Mouse (Mus musculus): ENCODE results near the gene Dusp10.

Dusp10 gene

DNA sequence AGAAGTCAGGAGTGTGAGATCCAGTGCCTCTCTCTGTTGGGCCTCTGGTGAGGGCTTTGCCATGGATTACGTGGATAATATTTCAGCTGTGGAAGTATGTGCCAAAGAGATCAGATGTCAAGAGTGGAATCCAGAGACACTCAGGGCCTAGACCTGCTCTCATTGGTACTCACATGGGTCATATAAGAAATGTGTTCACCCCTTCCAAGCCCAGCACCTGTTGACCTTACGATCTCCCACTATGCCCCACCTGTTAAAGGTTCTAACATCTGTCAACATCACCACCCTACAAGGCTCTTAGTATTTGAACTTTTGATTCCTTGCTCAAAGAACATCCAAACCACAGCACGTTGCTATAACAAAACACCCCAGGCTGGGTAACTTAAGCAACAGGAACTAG, 46.7 kb downstream of the Dusp10 start:
- DNase-seq = no peak

DNA sequence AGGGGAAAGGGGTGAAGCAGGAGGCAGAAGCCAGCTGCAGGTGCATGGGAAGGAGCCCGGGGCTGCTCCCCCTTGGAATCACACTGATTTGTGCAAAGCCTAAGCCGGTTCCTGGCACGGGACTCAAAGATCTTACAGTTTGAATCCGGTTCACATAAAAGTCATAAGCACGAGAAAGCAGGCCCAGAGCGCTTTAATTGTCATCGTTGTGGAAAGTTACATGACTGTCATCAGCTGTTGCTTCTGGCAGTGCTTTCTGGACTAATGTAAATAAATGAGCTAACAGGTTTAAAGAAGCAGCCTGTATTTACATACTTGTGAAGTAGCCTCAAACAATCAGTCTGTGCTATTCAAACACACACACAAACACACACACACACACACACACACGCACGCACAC, 47.3 kb downstream of the Dusp10 start:
- no peak for DNase-seq

DNA sequence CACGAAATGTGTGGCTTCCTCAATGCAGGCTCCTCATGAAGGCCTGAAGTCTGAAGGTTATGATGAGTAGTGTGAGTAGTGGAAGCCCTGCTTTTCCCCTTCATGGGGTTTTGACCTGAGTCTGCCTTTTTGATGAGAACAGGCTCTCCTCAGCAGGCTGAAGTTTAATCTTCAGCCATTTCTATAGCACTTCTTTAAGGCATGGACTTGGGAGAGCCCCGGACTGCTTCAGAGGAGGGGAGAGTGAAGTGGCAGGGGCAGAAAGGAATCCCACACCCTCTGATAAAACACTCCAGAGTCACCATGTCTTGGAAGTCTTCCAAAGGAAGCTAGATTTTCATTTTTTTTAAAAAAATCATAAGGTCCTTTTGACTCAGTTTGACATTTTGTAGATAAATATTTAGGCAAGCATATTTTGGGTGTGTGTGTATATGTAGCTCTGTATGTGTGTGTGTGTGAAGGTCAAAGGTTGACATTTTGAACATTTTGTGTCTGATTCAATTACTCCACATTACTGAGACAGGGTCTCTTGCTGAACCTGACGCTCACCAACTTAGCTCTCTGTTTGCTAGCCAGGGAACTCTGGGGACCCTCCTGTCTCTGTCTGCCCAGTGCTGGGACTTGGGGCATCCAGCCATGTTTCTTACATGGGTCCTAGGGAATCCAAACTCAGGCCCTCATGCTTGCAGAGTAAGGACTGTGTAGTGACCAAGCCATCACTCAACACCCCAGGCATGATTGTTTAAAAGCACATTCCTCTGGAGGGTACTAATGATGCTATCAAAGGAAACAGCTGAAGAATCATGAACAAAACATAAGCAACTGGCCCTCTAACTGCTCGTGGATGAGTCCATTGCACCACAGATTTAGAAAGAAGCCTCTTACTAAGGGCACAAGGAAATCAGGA, 48.0 kb downstream of the Dusp10 start:
- DNase-seq = no peak

DNA sequence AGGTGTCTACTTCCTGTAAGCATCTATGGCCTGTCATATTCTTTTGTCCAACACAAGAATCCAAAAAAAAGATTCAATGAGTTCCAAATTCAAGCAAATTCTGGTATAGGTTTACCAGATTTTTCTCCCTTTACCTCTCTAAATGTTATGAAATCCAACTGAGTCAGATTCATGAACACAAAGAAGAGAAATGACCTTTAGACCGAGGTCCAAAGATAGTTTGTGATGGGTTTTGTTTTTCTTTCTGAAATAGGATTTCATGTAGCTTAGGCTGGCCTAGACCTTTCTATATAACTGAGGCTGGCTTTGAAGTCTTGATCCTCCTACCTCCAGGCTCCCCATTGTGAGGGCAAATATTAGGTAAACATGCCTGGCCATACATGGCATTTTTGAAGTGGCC, 48.8 kb downstream of the Dusp10 start:
- no peak for DNase-seq

DNA sequence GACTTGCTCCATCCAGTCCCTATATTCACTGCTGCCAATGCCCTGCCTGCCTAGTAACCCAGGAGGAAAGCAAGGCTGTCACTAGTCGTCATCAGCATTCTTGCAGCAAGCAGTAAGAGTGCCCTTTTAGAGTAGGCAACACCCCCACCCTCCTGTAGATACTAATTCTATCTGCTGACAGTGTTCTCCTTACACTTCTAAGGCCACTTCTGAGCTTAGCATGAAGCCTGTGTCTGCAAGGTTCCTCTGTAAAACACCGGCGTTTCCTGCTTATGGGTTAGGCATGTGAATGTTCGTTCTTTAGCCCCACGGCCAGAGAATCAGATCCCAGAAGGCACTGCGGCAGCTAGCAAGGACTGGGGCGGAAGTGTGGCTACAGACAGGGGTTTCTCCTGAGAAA, 51.2 kb downstream of the Dusp10 start:
- no peak for DNase-seq

DNA sequence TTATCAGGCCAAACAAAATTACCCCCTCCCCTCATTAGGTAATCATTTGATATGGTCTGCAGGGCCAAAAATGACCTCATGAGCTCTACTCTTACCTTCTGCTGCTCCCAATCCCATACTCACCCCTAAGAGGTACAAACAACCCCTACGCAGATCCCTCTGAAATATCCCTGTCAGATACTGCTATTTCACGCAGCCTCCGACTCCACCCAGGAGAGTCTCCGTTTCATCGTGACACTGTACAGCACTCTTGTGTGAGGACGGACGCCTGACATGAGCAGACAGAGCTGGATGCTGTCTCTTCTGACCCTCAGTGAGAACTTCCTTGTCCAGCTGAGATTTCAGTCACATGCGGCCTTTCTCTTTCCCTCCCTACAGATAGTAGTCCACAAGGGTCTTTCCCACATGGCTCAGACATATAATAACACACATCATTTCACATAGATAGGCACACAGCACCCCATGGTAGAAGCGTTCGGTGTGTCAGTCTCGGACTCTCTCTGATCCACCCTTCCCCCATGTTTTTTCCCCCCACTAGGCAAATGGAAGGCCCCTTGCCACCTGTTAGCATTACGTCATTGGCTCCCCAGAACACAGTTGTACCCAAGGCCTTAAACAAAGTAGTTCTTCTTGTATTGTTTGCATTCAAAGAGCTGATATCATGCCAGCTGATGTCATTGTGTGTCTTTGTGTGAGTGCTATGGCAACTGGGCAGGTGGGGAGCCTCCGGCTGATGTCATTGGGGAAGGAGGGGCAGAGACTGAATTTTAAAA, 52.7 kb downstream of the Dusp10 start:
- DNase-seq = no peak

DNA sequence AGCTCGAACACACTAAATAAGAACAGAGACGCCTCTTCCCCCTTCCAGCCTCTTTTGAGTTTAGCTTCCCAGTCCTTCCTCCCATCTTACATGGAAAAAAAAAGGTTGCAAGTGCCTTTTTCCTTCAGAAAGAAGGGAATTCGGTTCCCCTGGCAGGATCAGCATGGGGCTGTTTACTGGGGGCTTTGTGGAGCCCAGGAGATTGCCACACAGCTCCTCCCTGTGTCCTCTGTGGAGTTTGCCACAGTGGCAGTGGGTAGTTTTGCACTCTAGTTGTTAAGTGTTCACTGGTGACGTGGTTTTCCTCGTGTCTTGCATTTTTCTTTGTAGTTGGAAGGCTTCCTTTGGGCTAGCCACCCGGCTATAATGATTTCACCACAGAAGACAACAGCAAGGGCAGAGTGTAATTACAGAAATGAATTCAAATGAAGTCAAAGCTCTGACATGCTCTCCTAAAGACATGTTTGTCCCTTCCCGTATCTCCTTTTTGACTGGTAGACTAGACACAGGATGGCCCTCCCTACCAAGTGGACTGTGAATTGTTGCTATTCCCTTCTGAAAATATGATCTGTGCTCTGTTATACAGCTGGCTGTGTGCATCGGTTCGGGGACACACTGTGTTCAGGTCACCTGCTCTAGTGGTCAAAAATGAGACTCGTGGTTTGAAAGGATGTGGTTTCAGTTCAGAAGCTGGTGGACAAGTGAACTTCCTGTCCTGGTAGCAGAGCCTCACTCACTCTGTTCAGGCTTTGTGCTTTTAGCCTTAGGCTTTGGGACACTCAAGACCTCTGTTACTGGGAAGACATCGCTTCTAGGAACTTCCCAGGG, 53.6 kb downstream of the Dusp10 start:
- no peak for DNase-seq

DNA sequence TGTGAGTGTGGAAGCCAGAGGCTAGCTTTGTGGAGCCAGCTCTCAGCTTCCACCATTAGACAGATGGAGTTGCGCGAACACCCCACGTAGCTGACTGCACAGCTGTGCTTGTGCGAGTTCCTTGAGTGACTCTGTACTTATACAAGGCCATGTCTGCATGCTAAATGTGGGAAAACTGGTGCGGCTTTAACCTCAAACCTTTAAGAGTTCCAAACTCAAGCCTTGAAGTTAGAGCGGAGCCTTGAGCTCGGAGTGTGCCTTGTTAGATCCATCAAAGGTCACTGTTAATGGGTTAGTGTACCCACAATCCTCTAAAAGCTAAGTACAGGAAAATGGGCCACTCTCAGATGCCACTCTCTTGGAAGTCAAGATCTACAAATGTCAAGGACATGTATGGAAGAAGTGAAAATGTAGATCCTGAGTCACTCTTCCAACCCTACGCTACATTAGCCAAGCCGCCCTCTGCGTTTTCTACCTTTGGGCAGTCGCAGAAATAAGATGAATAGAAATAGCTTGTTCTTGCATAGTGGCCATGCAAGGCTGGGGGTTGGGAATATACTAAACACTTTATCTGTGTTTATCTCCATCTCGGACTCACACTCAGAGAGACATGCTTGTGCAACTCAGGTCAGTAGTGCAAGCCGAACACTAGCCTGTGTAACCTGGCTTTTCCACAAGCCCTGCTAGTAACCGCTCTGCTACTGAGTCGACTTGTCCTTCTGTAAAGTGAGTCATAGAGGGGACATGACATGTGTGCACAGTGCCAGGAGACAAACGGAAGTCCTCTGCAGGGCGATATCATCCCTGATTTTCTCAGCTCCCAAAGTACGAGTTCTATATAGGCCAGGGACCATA, 54.8 kb downstream of the Dusp10 start:
- DNase-seq = no peak

DNA sequence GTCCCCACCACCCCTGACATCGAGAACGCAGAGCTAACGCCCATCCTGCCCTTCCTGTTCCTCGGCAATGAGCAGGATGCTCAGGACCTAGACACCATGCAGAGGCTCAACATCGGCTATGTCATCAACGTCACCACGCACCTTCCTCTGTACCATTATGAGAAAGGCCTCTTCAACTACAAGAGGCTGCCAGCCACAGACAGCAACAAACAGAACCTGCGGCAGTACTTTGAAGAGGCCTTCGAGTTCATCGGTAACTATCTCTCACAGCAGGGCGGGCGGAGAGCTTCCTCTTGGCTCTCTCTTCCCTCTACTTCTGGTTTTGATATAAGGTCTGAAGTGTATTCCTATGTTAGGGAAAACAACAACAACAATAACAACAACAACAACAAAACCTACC, 55.9 kb downstream of the Dusp10 start:
- no peak for DNase-seq

DNA sequence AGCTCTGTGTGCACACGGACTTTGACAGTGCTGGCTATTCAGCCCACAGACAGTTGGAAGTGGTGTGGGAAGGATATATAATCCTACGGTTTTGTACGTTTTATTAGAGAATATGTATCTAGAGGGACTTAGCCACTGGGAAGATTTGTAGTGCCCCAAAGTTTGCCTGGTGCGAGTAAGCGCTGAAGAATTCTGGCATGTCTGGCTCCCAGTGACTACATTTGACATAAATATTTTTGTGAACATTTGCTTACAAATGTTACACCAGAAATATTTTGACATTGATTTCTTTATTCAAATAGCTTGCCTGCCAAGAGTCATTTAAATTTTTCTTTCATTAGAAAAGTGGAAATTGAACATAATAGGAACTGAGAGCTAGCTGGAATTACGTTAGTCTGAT, 63.0 kb downstream of the Dusp10 start:
- DNase-seq = no peak

DNA sequence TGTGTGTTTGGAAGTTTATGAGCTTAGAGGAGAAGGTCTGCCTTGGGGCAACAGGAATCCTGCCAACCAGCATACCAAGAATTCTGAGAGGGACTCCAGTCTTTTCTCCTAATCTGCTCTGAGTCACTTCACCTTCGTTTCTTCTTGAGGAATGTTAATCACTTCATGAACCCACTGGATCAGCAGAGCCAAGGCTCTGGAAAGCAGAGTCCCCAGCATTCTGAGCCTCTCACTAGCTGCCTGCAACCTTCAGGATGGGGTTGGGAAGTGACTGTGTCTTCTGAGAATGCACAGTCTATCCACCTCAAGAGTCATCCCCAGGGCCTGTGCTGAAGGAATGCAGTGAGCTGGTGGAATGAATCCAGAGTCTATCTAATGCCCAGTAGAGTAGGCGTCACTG, 63.7 kb downstream of the Dusp10 start:
- no peak for DNase-seq

DNA sequence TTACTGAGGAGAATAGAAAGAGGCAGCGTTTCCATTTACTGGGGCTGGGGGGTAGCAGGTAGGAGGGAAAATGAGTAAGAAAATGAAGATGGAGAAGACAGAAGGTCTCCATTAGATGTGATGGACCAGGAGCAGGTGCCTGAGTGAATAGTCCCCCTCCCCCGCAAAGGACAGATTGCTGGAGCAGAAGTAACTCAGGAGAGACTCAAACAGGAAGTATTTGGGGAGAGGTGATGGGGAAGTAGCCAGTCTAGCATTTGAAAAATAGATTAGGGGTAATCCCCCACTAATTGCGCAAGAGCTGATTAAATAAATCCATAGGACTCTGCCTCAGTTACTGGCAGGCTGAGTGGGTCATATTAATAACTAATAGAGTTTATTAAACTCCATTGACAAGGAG, 66.2 kb downstream of the Dusp10 start:
- no peak for DNase-seq

DNA sequence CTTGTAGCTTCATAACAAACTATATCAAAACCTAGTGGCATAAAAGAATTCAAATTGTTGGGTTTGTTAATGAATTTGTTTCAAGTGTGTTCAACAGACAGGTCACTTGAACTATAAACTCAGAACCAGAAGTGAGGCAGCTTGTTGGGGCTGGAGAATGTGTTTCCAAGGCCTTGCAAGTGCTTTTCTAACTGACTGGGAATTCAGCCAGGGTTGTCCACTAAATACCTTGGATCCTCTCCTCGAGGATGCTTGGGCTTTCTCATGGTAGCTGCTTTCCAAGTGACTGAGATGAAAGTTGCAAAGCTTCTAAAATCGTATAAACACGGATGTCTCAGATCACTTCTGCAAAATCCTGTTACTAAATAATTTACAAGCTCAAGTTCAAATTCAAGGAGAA, 69.6 kb downstream of the Dusp10 start:
- no peak for DNase-seq

DNA sequence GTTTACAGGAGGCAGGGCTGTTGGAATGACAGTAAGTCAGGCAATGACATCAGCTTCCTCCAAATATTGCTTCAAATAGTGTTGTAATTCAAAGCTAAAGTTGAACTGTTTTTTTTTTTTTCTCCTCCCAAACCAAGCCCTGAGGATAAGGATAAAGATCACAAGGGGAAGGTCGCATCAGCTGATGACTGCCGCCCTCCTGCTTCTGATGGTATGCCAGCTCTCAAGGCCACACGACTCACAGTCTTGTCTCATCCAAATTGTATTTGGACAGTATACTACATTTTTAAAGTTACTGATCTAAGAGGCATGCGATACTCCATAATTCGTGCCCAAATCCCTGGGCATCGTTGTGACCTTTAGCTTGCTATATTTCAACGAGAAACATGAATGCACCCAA, 70.1 kb downstream of the Dusp10 start:
- no peak for DNase-seq

DNA sequence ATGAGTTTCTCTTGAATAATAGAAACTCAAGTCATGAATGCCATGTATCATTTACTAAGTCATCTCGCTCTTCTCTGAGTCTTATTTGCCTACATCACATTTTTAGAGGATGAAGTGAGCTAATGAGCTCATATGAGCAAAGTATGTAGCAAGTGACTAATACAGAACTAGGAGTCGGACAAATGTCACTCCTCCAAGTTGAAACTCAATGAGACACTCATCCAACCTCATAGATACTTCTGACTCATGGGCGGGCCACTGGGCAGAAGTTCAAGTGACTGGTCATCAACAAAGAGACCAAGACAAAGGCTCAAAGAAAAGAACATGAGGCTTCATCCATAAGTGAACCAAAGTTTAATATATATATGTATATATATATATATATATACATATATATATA, 71.9 kb downstream of the Dusp10 start:
- no peak for DNase-seq

DNA sequence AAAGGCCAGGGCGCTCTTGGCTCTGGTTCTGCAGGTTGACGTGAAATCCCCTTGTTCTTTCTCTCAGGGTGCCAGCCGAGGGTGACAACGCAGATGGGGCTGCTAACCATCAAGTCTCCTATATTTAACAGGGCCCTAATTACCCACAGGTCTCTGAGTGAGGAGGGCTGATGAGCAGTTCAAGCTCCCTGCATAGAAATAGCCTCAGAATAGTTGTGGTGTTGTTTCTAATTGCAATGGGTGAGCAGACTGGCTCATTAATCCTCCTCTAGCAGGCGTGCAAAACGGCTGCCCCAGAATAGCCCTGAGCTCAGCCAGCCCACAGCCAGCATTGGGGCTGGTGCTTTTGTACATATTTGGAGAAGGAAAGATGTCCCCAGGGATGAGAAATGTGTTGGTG, 77.4 kb downstream of the Dusp10 start:
- DNase-seq = no peak

DNA sequence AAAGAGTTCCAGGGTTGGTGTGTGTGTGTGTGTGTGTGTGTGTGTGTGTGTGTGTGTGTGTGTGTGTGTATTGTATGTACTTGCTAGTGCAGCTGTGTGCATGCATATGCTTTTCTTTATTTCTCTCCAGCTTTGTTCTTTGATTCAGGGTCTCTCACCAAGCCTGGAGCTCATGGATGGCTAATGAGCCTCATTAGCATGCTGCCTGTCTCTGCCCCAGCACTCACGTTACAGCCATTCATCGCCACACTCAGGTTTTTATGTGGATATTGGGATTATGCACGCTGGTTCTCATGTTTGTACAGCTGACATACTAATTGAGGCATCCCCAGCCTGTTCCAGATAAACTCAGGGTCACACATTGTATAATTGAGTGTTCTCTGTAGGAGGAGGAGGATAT, 81.8 kb downstream of the Dusp10 start:
- no peak for DNase-seq

DNA sequence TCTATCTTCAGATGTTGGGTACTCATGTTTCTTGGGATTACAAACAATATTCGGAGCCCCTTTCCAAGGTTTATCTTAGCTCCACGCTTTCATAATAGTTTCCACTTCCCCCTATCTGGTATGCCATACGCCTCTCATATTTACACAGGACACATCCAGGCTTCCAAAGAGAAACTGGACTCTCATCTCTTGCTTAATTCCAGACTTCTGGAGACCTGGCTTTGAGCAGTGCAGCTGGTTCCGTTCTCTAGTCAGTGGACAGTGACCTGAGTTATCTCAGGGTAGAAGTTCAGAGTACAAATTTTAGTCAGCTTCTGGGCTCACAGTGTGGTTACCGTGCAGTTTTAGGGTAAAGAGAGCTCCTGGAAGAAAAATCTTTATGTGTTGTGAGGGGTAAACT, 87.3 kb downstream of the Dusp10 start:
- DNase-seq = no peak

DNA sequence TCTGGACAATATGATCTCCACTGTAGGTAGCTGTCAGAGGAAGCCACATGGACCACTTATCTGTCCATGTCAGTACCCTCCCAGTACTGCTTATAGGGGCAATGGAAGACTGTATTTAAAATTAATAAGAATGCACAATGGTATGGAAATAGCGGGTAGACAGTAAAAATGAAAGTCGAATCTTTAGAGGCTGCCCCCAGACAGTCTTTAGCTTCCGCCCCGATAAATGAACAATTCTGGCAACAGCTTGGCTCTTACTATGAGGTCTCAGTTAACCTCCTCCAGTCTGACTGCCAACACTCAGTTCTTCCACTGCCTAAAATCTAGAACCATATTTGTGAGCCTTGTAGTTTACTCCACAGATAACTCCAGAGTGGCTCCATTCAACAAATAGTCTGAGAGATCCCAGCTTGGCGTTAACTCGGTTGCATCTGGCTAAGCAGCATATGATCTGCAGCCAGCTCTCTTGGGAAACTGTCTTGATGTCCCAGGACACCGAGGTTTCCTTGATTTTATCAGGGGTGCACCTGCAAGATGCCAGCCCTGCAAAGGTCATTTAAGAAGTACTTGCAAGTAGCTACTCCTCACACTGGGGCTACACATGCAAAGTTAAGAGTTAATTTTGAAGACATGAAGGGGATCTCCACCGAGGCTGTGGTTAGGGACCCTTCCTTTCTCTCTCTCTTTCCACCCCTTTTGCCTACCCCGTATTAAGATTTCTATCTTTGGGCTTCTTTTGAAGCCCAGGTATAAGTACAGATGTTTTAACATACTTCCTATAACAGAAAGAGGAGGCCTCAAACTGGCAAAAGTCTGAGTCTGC, 88.0 kb downstream of the Dusp10 start:
- no peak for DNase-seq

DNA sequence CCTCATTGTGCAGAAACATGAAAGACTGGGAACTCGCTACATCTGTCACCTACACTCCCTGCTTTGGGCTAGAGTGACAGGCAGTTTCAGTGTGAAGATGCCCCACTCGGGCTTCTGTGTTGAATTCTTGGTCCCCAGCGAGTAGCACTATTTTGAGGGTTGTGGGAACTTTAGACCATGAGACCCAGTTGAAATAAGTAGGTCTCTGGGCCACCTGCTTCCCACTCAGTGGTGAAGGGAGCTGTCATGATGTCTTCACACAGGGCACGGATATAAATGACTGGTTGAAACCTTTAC, 88.6 kb downstream of the Dusp10 start:
- no peak for DNase-seq

DNA sequence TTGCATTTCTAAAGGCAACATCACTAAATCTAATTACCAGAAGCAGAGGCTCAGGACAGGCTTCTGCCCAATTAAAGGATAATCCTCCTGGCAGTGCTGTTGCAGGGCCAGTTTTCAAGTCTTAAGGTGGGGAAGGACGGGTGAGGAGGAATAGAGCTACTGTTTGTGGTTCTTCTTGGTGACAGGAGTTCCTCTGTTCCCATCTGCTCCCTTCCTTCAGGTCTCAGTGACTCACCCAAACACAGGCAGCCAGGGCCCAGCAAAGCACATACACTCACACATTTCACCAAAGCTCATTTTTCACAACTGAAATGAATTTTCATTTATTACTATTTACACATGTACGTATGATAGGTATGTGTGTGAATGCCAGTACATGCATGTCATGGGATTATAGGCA, 93.7 kb downstream of the Dusp10 start:
- no peak for DNase-seq

DNA sequence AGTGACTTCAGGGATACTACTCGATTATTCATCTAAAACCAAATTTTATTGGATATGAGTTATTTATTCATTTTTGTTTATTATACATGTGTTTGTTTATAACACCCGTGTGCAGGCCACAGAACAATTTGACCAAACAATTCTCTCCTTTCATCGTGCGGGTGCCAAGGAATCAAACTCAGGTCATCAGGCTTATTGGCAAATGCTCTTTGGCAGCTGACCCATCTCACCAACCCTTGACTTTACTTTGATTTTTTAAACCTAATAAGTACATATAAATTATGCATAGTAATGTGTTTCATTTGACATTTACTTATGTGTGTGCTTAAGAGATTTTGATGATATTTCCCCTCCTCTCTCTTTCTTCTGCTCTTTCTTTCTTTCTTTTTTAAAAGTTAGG, 94.3 kb downstream of the Dusp10 start:
- no peak for DNase-seq

Measured in cerebellum, postnatal 14 days (tissue).